Mouse (Mus musculus): ENCODE measurements around the gene Elavl3. TPM values are rescaled to one million over a fixed set of nuclear protein-coding genes. Genes with fewer than 3 reads are reported as not detected.

Elavl3 gene
- polyA plus RNA-seq, 1 experiment from 2014 or later, result 0.19 TPM

GRCm38 (mm10) chr9:22067195-22067594, 15.4 kb upstream of the Elavl3 start:
- no peak for DNase-seq (ENCODE audit: low spot score)
- Histone ChIP-seq H3K27me3 (replicated peaks; ENCODE audit: control insufficient read depth, insufficient read depth, low read length) (no peaks in the 10 kb centered on the region), H3K9ac (ENCODE audit: low read depth, low read length) (no peak overlapping the region), H3K9me3 (ENCODE audit: control insufficient read depth, low read length) (no peaks in the 10 kb centered on the region), H3K36me3 (ENCODE audit: control insufficient read depth, insufficient read depth, low read length) (peaks cover 22% of the 10 kb centered on the region), H3K27ac (ENCODE audit: low read depth, low read length) (no peak overlapping the region), H3K4me3 (ENCODE audit: low read depth, low read length) (no peak overlapping the region), H3K4me1 (replicated peaks; ENCODE audit: control insufficient read depth, insufficient read depth, low read length) (peaks cover 3% of the 10 kb centered on the region), H3K4me2 (no peak overlapping the region)
- no peak for ATAC-seq (replicated peaks; ENCODE audit: low FRiP score)
- WGBS, result 84% methylated on average over 5 of the region's 5 CpGs

GRCm38 (mm10) chr9:22066433-22066832, 14.6 kb upstream of the Elavl3 start:
- no peaks in the 10 kb centered on the region for H3K9me3 ChIP-seq (ENCODE audit: control insufficient read depth, low read length)
- WGBS, result 72% methylated on average over 3 of the region's 3 CpGs
- H3K27ac ChIP-seq (ENCODE audit: low read depth, low read length), result no peak overlapping the region
- no peak overlapping the region for H3K9ac ChIP-seq (ENCODE audit: low read depth, low read length)
- no peak overlapping the region for H3K4me3 ChIP-seq (ENCODE audit: low read depth, low read length)
- no peaks in the 10 kb centered on the region for H3K27me3 ChIP-seq (replicated peaks; ENCODE audit: control insufficient read depth, insufficient read depth, low read length)
- peaks cover 3% of the 10 kb centered on the region for H3K4me1 ChIP-seq (replicated peaks; ENCODE audit: control insufficient read depth, insufficient read depth, low read length)
- ATAC-seq (replicated peaks; ENCODE audit: low FRiP score) (no peak), DNase-seq (ENCODE audit: low spot score) (no peak)
- no peak overlapping the region for H3K4me2 ChIP-seq
- H3K36me3 ChIP-seq (ENCODE audit: control insufficient read depth, insufficient read depth, low read length), result peaks cover 22% of the 10 kb centered on the region

GRCm38 (mm10) chr9:22065642-22066041, 13.8 kb upstream of the Elavl3 start:
- Histone ChIP-seq H3K4me2 (no peak overlapping the region), H3K27me3 (replicated peaks; ENCODE audit: control insufficient read depth, insufficient read depth, low read length) (no peaks in the 10 kb centered on the region), H3K9me3 (ENCODE audit: control insufficient read depth, low read length) (no peaks in the 10 kb centered on the region), H3K36me3 (ENCODE audit: control insufficient read depth, insufficient read depth, low read length) (peaks cover 22% of the 10 kb centered on the region), H3K27ac (ENCODE audit: low read depth, low read length) (0 out of 2 replicates have a peak overlapping the region, but pooled peaks have one; percentile 19), H3K9ac (ENCODE audit: low read depth, low read length) (no peak overlapping the region), H3K4me3 (ENCODE audit: low read depth, low read length) (no peak overlapping the region), H3K4me1 (replicated peaks; ENCODE audit: control insufficient read depth, insufficient read depth, low read length) (peaks cover 3% of the 10 kb centered on the region)
- ATAC-seq (replicated peaks; ENCODE audit: low FRiP score), result 0 out of 2 replicates have a peak, but pooled peaks have one; percentile 17
- WGBS, result 82% methylated on average over 11 of the region's 11 CpGs
- no peak for DNase-seq (ENCODE audit: low spot score)

- Histone ChIP-seq H3K4me3 (ENCODE audit: low read depth, low read length) (no peak overlapping the region), H3K27me3 (replicated peaks; ENCODE audit: control insufficient read depth, insufficient read depth, low read length) (no peaks in the 10 kb centered on the region), H3K27ac (ENCODE audit: low read depth, low read length) (no peak overlapping the region), H3K4me1 (replicated peaks; ENCODE audit: control insufficient read depth, insufficient read depth, low read length) (no peaks in the 10 kb centered on the region; the same call in 1 of the 2 replicates), H3K9me3 (ENCODE audit: control insufficient read depth, low read length) (no peaks in the 10 kb centered on the region), H3K9ac (ENCODE audit: low read depth, low read length) (no peak overlapping the region), H3K36me3 (ENCODE audit: control insufficient read depth, insufficient read depth, low read length) (peaks cover 25% of the 10 kb centered on the region), H3K4me2 (no peak overlapping the region)
- DNase-seq (ENCODE audit: low spot score) (no peak), ATAC-seq (replicated peaks; ENCODE audit: low FRiP score) (no peak)
- WGBS, result 81% methylated on average over 3 of the region's 3 CpGs
These were observed 12.5 kb upstream of the Elavl3 start for GRCm38 (mm10) chr9:22064341-22064740.

- no peaks in the 10 kb centered on the region; the same call in 1 of the 2 replicates for H3K4me1 ChIP-seq (replicated peaks; ENCODE audit: control insufficient read depth, insufficient read depth, low read length)
- 77% methylated on average over 2 of the region's 2 CpGs for WGBS
- DNase-seq (ENCODE audit: low spot score) (no peak), ATAC-seq (replicated peaks; ENCODE audit: low FRiP score) (no peak)
- no peak overlapping the region for H3K27ac ChIP-seq (ENCODE audit: low read depth, low read length)
- H3K4me3 ChIP-seq (ENCODE audit: low read depth, low read length), result no peak overlapping the region
- H3K9me3 ChIP-seq (ENCODE audit: control insufficient read depth, low read length), result no peaks in the 10 kb centered on the region
- H3K4me2 ChIP-seq, result no peak overlapping the region
- H3K9ac ChIP-seq (ENCODE audit: low read depth, low read length), result no peak overlapping the region
- H3K27me3 ChIP-seq (replicated peaks; ENCODE audit: control insufficient read depth, insufficient read depth, low read length), result no peaks in the 10 kb centered on the region
- H3K36me3 ChIP-seq (ENCODE audit: control insufficient read depth, insufficient read depth, low read length), result peaks cover 29% of the 10 kb centered on the region
These were observed 9.5 kb upstream of the Elavl3 start for GRCm38 (mm10) chr9:22061339-22061738.

GRCm38 (mm10) chr9:22058011-22058424, 6.2 kb upstream of the Elavl3 start:
- Histone ChIP-seq H3K4me3 (ENCODE audit: low read depth, low read length) (no peak overlapping the region), H3K27ac (ENCODE audit: low read depth, low read length) (no peak overlapping the region), H3K9ac (ENCODE audit: low read depth, low read length) (no peak overlapping the region), H3K9me3 (ENCODE audit: control insufficient read depth, low read length) (no peaks in the 10 kb centered on the region), H3K4me1 (replicated peaks; ENCODE audit: control insufficient read depth, insufficient read depth, low read length) (peaks cover 2% of the 10 kb centered on the region; the same call in 1 of the 2 replicates), H3K27me3 (replicated peaks; ENCODE audit: control insufficient read depth, insufficient read depth, low read length) (peaks cover 18% of the 10 kb centered on the region), H3K36me3 (ENCODE audit: control insufficient read depth, insufficient read depth, low read length) (peaks cover 11% of the 10 kb centered on the region), H3K4me2 (no peak overlapping the region)
- ATAC-seq (replicated peaks; ENCODE audit: low FRiP score) (no peak), DNase-seq (ENCODE audit: low spot score) (no peak)
- 83% methylated on average over 9 of the region's 9 CpGs for WGBS

- Histone ChIP-seq H3K4me3 (ENCODE audit: low read depth, low read length) (no peak overlapping the region), H3K27me3 (replicated peaks; ENCODE audit: control insufficient read depth, insufficient read depth, low read length) (peaks cover 27% of the 10 kb centered on the region), H3K36me3 (ENCODE audit: control insufficient read depth, insufficient read depth, low read length) (peaks cover 11% of the 10 kb centered on the region), H3K9me3 (ENCODE audit: control insufficient read depth, low read length) (no peaks in the 10 kb centered on the region), H3K4me1 (replicated peaks; ENCODE audit: control insufficient read depth, insufficient read depth, low read length) (peaks cover 2% of the 10 kb centered on the region), H3K4me2 (no peak overlapping the region), H3K27ac (ENCODE audit: low read depth, low read length) (no peak overlapping the region), H3K9ac (ENCODE audit: low read depth, low read length) (no peak overlapping the region)
- no peak for DNase-seq (ENCODE audit: low spot score)
- WGBS, result 90% methylated on average over 9 of the region's 9 CpGs
- ATAC-seq (replicated peaks; ENCODE audit: low FRiP score), result no peak
These were observed 5.3 kb upstream of the Elavl3 start for GRCm38 (mm10) chr9:22057031-22057517.

- no peak overlapping the region for H3K4me2 ChIP-seq
- peaks cover 8% of the 10 kb centered on the region for H3K4me1 ChIP-seq (replicated peaks; ENCODE audit: control insufficient read depth, insufficient read depth, low read length)
- H3K36me3 ChIP-seq (ENCODE audit: control insufficient read depth, insufficient read depth, low read length), result peaks cover 11% of the 10 kb centered on the region
- WGBS, result 77% methylated on average over 9 of the region's 9 CpGs
- peaks cover 34% of the 10 kb centered on the region for H3K27me3 ChIP-seq (replicated peaks; ENCODE audit: control insufficient read depth, insufficient read depth, low read length)
- H3K9ac ChIP-seq (ENCODE audit: low read depth, low read length), result no peak overlapping the region
- H3K9me3 ChIP-seq (ENCODE audit: control insufficient read depth, low read length), result no peaks in the 10 kb centered on the region
- no peak overlapping the region for H3K4me3 ChIP-seq (ENCODE audit: low read depth, low read length)
- no peak for DNase-seq (ENCODE audit: low spot score)
- H3K27ac ChIP-seq (ENCODE audit: low read depth, low read length), result no peak overlapping the region
- ATAC-seq (replicated peaks; ENCODE audit: low FRiP score), result no peak
These were observed 4.6 kb upstream of the Elavl3 start for GRCm38 (mm10) chr9:22056303-22056910.

GRCm38 (mm10) chr9:22055713-22056112, 3.9 kb upstream of the Elavl3 start:
- Histone ChIP-seq H3K9ac (ENCODE audit: low read depth, low read length) (no peak overlapping the region), H3K4me3 (ENCODE audit: low read depth, low read length) (no peak overlapping the region), H3K27me3 (replicated peaks; ENCODE audit: control insufficient read depth, insufficient read depth, low read length) (peaks cover 41% of the 10 kb centered on the region), H3K4me1 (replicated peaks; ENCODE audit: control insufficient read depth, insufficient read depth, low read length) (peaks cover 14% of the 10 kb centered on the region), H3K9me3 (ENCODE audit: control insufficient read depth, low read length) (no peaks in the 10 kb centered on the region), H3K4me2 (no peak overlapping the region), H3K36me3 (ENCODE audit: control insufficient read depth, insufficient read depth, low read length) (peaks cover 11% of the 10 kb centered on the region), H3K27ac (ENCODE audit: low read depth, low read length) (no peak overlapping the region)
- no peak for ATAC-seq (replicated peaks; ENCODE audit: low FRiP score)
- no peak for DNase-seq (ENCODE audit: low spot score)
- 34% methylated on average over 29 of the region's 29 CpGs for WGBS

Data from liver, embryonic 11.5 days (tissue).